Mouse (Mus musculus) heart, postnatal 10 days (tissue): Measurements from ENCODE around the gene Irf2bp2. TPM values are rescaled to one million over a fixed set of nuclear protein-coding genes. Genes with fewer than 3 reads are reported as not detected.
A peak's percentile ranks its signal among the peaks of the same experiment; 100 is the strongest.

ENCODE experiments used
- DNase-seq, 2 experiments: peaks; one replicate each; pipeline ENCODE4 v3.0.0; 2021
- intact Hi-C: fragments of 180-260 bp; cut with DNase I; formaldehyde crosslinking; loops from one replicate; pipeline ENCODE4 v1.15.1; 2025
- total RNA-seq, 2 experiments: library from RNA; stranded (reverse); gene quantifications; 2 replicates each; pipeline ENCODE4 v1.2.3; 2021

Gene Irf2bp2
- total RNA-seq, 2 experiments from 2014 or later = 101 to 154 TPM

- DNase-seq = no peak
- intact Hi-C loops = no loop called here
Measured at GRCm38 (mm10) chr8:126546480-126546879, 47.3 kb downstream of the Irf2bp2 start.

- peak in 1 of 2 experiments; percentile 52 for DNase-seq
- intact Hi-C loops = no loop called here
Measured at GRCm38 (mm10) chr8:126543407-126543806, 50.4 kb downstream of the Irf2bp2 start.

GRCm38 (mm10) chr8:126542757-126543156, 51.0 kb downstream of the Irf2bp2 start:
- intact Hi-C loops = no loop called here
- no peak for DNase-seq

DNA sequence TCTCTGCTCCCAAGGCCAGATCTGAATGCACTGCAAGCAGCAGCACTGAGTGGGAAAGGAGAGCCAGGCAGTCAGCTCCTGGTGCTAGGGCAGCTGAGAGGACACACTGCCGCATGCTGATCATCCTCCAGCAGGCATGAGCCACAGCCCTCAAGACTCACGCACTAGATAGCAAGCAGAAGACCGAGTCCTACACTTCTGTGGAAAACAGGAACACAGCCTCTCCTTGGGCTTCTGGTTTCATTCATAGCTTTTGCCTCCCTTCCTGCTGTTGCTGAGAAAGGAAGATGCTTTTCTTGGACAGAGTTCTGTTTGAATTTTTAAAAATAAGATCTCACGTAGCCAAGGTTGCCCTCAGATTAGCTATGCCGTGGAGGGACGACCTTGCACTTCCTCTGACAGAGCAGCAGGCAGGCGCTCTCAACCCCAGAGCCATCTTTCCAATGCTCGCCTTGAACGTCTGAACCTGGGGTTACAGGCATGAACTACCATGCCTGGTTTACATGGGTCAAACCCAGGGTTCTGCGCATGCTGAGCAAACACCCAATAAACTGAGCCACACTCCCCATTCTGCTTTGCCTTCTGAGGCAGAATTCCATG, 51.6 kb downstream of the Irf2bp2 start:
- intact Hi-C loops = no loop called here
- DNase-seq = no peak

- intact Hi-C loops = no loop called here
- DNase-seq = no peak
Measured at GRCm38 (mm10) chr8:126540298-126540697, 53.5 kb downstream of the Irf2bp2 start.

- intact Hi-C loops = no loop called here
- DNase-seq = peak; percentile 62 to 63
Measured at GRCm38 (mm10) chr8:126539355-126540093, 54.3 kb downstream of the Irf2bp2 start.

DNA sequence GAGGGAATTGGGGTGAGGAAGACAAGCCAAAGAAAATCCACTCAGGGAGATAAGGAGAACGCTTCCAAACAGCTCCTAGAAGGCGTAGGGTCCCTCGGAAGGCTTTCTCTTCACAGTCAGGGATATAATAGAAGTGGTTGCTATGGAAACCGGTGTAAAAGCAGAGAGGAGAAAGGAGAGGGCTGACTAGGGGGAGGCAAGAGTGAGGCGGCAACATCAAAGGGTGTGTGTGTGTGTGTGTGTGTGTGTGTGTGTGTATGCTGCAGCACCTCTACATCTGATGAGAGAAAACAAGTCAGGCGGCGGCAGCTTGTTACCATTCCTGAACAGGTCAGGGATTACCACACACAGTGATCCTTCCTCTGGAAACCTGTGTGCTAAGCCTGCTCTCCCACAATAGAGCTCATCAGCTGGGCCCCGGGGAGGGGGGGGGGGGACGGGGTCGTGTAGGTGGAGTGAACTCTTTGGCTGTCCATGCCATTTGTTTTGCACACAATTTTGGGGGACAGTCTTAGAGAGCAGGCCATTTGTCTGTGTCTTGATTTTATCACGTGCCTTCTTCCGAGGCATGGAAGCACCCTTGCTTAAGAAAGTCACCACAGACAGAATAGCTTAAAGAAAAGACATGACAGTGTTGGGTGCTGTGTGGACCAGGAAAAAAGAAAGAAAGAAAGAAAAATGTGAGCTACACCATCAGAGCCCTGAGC, 55.0 kb downstream of the Irf2bp2 start:
- intact Hi-C loops = no loop called here
- DNase-seq = peak in 1 of 2 experiments; percentile 39

Other genes with a start within 250 kb of the Irf2bp2 start
- 10 to 100 TPM; 25.4 to 26.5 TPM for gene Coa6, start 171.5 kb downstream of the Irf2bp2 start, total RNA-seq
- gene Tarbp1, start 118.9 kb downstream of the Irf2bp2 start, total RNA-seq = 1 to 10 TPM; 5.7 to 6.2 TPM